Comparison of ENCODE assay signal across 13 mouse cellular contexts in the genomic region with DNA sequence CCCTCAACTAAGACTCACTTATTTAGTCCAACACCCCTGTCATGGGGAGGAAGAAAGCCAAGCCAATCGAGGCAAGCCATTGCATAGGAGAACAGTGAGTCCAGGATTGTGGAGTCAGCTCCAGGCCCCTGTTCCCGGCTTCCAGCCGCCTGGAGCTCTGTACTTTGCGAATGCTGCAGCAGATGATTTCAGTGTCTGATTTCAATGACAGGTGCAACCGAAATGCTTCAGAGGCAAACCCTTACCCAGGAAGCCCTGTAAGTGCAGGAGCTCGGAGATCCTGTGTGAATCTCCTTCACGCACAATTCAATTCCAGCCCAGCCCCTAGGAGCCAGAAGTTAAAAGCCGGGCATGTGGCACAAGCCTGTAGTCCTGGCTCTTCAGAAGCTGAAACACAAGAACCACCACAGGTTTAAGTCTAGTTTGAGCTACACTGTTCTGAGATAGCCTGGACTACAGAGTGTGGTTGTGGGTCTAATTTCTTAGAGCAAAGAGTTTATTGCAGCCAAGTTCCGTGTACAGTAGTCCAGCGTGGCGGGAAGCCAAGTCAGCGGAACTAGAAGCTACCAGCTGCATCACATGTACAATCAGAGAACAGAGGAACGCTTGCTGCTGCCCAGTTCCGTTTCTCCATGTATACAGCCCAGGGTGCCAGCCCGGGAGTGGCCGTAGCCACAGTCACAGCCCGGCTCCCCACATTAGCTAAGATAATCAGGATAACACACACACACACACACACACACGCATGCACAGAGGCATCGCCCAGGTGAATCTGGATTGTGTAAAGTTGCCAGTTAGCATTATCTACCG. TPM values are rescaled to one million over a fixed set of nuclear protein-coding genes. Genes with fewer than 3 reads are reported as not detected.
A peak's percentile ranks its signal among the peaks of the same experiment; 100 is the strongest.
DNase-seq lines count a peak whose midpoint lies in the region; TF ChIP-seq lines count a peak whose summit lies in the region.
"Had no signal": no experiment of that assay in that cellular context is flagged by ENCODE, and none has a peak within 500 bp of the region (broad histone marks: within the 10 kb centered on the region; RNA-seq: fewer than 3 reads in every experiment).

No protein-coding gene starts in this region.

- H3K9me3 ChIP-seq in MEL (replicated peaks; ENCODE audit: insufficient read depth, low read length): no peaks in the 10 kb centered on the region
- H3K9me3 ChIP-seq: neural tube, embryonic 13.5 days had no signal

- TF ChIP-seq CTCF in left cerebral cortex, adult 2 months (IDR thresholded peaks at IDR 0.05): no peak
- TF ChIP-seq CTCF in MEL (IDR thresholded peaks at IDR 0.05 in 2 of 3, conservative IDR thresholded peaks at IDR 0.05 in 1 of 3; ENCODE audit: control insufficient read depth in 1 of 3, insufficient read depth in 1 of 3, low read depth in 2 of 3, low read length in 3 of 3, poor library complexity in 1 of 3, severe bottlenecking in 1 of 3): no peak

- peak overlapping the region; percentile 56 for H3K9ac ChIP-seq in MEL (ENCODE audit: control insufficient read depth, low read depth, low read length, poor library complexity, severe bottlenecking)
- H3K9ac ChIP-seq: heart, embryonic 13.5 days; neural tube, embryonic 13.5 days had no signal

- DNase-seq in gastrocnemius, adult 18-20 months (ENCODE audit: low spot score): peak; percentile 52
- no peak for DNase-seq in gastrocnemius, postnatal 36 days
- peak; percentile 19 to 30 for DNase-seq in left cerebral cortex, adult 2 months (ENCODE audit: extremely low spot score in 1 of 2, low spot score in 2 of 2)
- DNase-seq in left cerebral cortex, adult 8-10 months (ENCODE audit: low spot score in 2 of 2): no peak
- DNase-seq in MEL (ENCODE audit: low read depth, low spot score) (peak; percentile 86), MN1 (ENCODE audit: low spot score) (no peak)
- peak; percentile 69 to 72 for DNase-seq in cerebellum, postnatal 25 days
- DNase-seq in spleen, adult 18-20 months: no peak
- DNase-seq: kidney, adult 2 months had no signal

- intact Hi-C loops in gastrocnemius, postnatal 36 days (cut with DNase I): loop anchor here (5.0 kb wide), 1 partner anchor 36 kb away; no protein-coding TSS in a partner anchor
- intact Hi-C loops in left cerebral cortex, adult 2 months (cut with DNase I): no loop called here

- peak overlapping the region; percentile 76 for H3K27ac ChIP-seq in left cerebral cortex, adult 2 months
- peak overlapping the region; percentile 47 for H3K27ac ChIP-seq in MEL (ENCODE audit: control insufficient read depth, low read depth, low read length)
- H3K27ac ChIP-seq: heart, embryonic 13.5 days; macrophage; neural tube, embryonic 13.5 days had no signal

- no peaks in the 10 kb centered on the region for H3K79me2 ChIP-seq in MEL (ENCODE audit: control insufficient read depth, insufficient read depth, low read length, poor library complexity)

- peaks cover 0 to 6% of the 10 kb centered on the region in 2 experiments; a peak in 1 of 4 replicates for H3K36me3 ChIP-seq in MEL (ENCODE audit: control insufficient read depth in 1 of 2, insufficient read depth in 2 of 2, low read length in 2 of 2)
- H3K36me3 ChIP-seq: heart, embryonic 13.5 days; neural tube, embryonic 13.5 days had no signal

- H3K4me1 ChIP-seq in MEL (ENCODE audit: control insufficient read depth in 1 of 2, insufficient read depth in 2 of 2, low read length in 2 of 2): peaks cover 0 to 14% of the 10 kb centered on the region in 2 experiments; a peak in 2 of 4 replicates

- H3K4me3 ChIP-seq in left cerebral cortex, adult 2 months: no peak overlapping the region
- peak overlapping the region; percentile 40 to 53 for H3K4me3 ChIP-seq in MEL (ENCODE audit: control insufficient read depth in 1 of 2, insufficient read depth in 1 of 2, low read depth in 2 of 2, low read length in 2 of 2)
- H3K4me3 ChIP-seq: erythroblast, embryonic 14.5 days; heart, embryonic 13.5 days; neural tube, embryonic 13.5 days had no signal

- no peak for TF ChIP-seq RAD21 in MEL (IDR thresholded peaks at IDR 0.05; ENCODE audit: low read depth, low read length)

- peak in 1 of 2 experiments; percentile 31; a peak in 1 of 4 replicates for TF ChIP-seq EP300 in MEL (IDR thresholded peaks at IDR 0.05; ENCODE audit: low read depth in 1 of 2, low read length in 2 of 2)

- no peaks in the 10 kb centered on the region for H3K27me3 ChIP-seq in MEL (ENCODE audit: control insufficient read depth in 1 of 2, insufficient read depth in 2 of 2, low read length in 2 of 2)
- H3K27me3 ChIP-seq: neural tube, embryonic 13.5 days had no signal

- peak in 1 of 2 experiments; percentile 49; a peak in 1 of 4 replicates for TF ChIP-seq POLR2A in MEL (IDR thresholded peaks at IDR 0.05; ENCODE audit: control insufficient read depth in 1 of 2, insufficient read depth in 1 of 2, low read depth in 1 of 2, low read length in 2 of 2, poor library complexity in 1 of 2)

TF ChIP-seq in MEL, 35 proteins besides CTCF, POLR2A, EP300 and RAD21:
- no peak for TF ChIP-seq KAT2A (conservative IDR thresholded peaks at IDR 0.05; ENCODE audit: low read depth, low read length)
- no peak for TF ChIP-seq CHD1 (IDR thresholded peaks at IDR 0.05; ENCODE audit: low read depth, low read length)
- TF ChIP-seq MAZ (IDR thresholded peaks at IDR 0.05; ENCODE audit: low read depth, low read length): no peak
- no peak for TF ChIP-seq TBP (IDR thresholded peaks at IDR 0.05; ENCODE audit: low read depth, low read length)
- TF ChIP-seq MEF2A (IDR thresholded peaks at IDR 0.05; ENCODE audit: extremely low read depth, insufficient replicate concordance, low read depth, low read length, poor library complexity, severe bottlenecking): no peak
- no peak for TF ChIP-seq UBTF (IDR thresholded peaks at IDR 0.05; ENCODE audit: borderline replicate concordance, insufficient read depth, low read depth, low read length)
- no peak for TF ChIP-seq POLR2AphosphoS2 (IDR thresholded peaks at IDR 0.05; ENCODE audit: low read length)
- TF ChIP-seq SIN3A (IDR thresholded peaks at IDR 0.05; ENCODE audit: low read length): peak; percentile 62
- no peak; the same call in 1 of the 2 replicates for TF ChIP-seq MXI1 (IDR thresholded peaks at IDR 0.05; ENCODE audit: low read depth, low read length)
- no peak; the same call in 1 of the 2 replicates for TF ChIP-seq GATA1 (IDR thresholded peaks at IDR 0.05; ENCODE audit: low read depth, low read length)
- TF ChIP-seq USF1 (IDR thresholded peaks at IDR 0.05; ENCODE audit: low read depth, low read length): peak; percentile 72
- TF ChIP-seq TCF12 (IDR thresholded peaks at IDR 0.05; ENCODE audit: low read depth, low read length): 0 out of 2 replicates have a peak, but pooled peaks have one; percentile 18
- TF ChIP-seq RCOR1 (IDR thresholded peaks at IDR 0.05; ENCODE audit: low read depth, low read length): peak; percentile 14; the same call in 1 of the 2 replicates
- no peak for TF ChIP-seq GABPA (IDR thresholded peaks at IDR 0.05; ENCODE audit: low read depth, low read length)
- TF ChIP-seq HCFC1 (IDR thresholded peaks at IDR 0.05; ENCODE audit: low read depth, low read length): no peak
- TF ChIP-seq MYC (IDR thresholded peaks at IDR 0.05; ENCODE audit: low read depth, low read length): peak; percentile 64
- TF ChIP-seq E2F4 (IDR thresholded peaks at IDR 0.05; ENCODE audit: borderline replicate concordance, low read depth, low read length): peak; percentile 92
- no peak for TF ChIP-seq JUND (IDR thresholded peaks at IDR 0.05; ENCODE audit: low read depth, low read length)
- peak; percentile 61 for TF ChIP-seq MAX (IDR thresholded peaks at IDR 0.05; ENCODE audit: low read length)
- peak; percentile 39 for TF ChIP-seq NELFE (IDR thresholded peaks at IDR 0.05; ENCODE audit: low read depth, low read length)
- TF ChIP-seq ELF1 (IDR thresholded peaks at IDR 0.05; ENCODE audit: low read depth, low read length): 0 out of 2 replicates have a peak, but pooled peaks have one; percentile 38
- peak; percentile 50; the same call in 1 of the 2 replicates for TF ChIP-seq ETS1 (IDR thresholded peaks at IDR 0.05; ENCODE audit: low read depth, low read length)
- no peak for TF ChIP-seq BHLHE40 (IDR thresholded peaks at IDR 0.05; ENCODE audit: borderline replicate concordance, low read depth, low read length)

RNA-seq across cellular contexts. Expression of gene Sept9, which starts 31.0 kb away (rescaled TPM):
- 10 to 100 TPM in 1 of 2 experiments, 1 to 10 TPM in 1; 8.0 to 16.1 TPM for total RNA-seq in gastrocnemius, adult 18-20 months (2021)
- 10 to 100 TPM; 11.3 to 14.2 TPM for total RNA-seq in gastrocnemius, postnatal 36 days (2021)
- total RNA-seq in left cerebral cortex, adult 2 months (2021): 10 to 100 TPM; 77.4 to 77.8 TPM
- 10 to 100 TPM; 68.1 to 76.4 (median 71.0) TPM for total RNA-seq in left cerebral cortex, adult 8-10 months (2022)
- total RNA-seq in MEL (2012; rRNA removed): 163 and 205 TPM in 2 replicates
- polyA plus RNA-seq in MEL (2012; ENCODE audit: insufficient read depth in 1 of 2, insufficient read length in 2 of 2, low read depth in 1 of 2, low replicate concordance in 2 of 2, missing spikeins in 1 of 2): 100 to 1,000 TPM in 1 of 2 experiments, 10 to 100 TPM in 1; 49.7 to 196 TPM

RNA-seq across cellular contexts. Expression of gene Sec14l1, which starts 53.5 kb away (rescaled TPM):
- 10 to 100 TPM; 52.1 to 53.3 TPM for total RNA-seq in gastrocnemius, adult 18-20 months (2021)
- 10 to 100 TPM; 37.6 to 42.9 TPM for total RNA-seq in gastrocnemius, postnatal 36 days (2021)
- total RNA-seq in left cerebral cortex, adult 2 months (2021): 100 to 1,000 TPM; 198 to 229 TPM
- 100 to 1,000 TPM; 236 to 279 (median 240) TPM for total RNA-seq in left cerebral cortex, adult 8-10 months (2022)
- 42.0 and 44.6 TPM in 2 replicates for total RNA-seq in MEL (2012; rRNA removed)
- 10 to 100 TPM in 1 of 2 experiments, not detected in 1; 55.9 TPM for polyA plus RNA-seq in MEL (2012; ENCODE audit: insufficient read depth in 1 of 2, insufficient read length in 2 of 2, low read depth in 1 of 2, low replicate concordance in 2 of 2, missing spikeins in 1 of 2)

Comparison
In these comparisons a context has a peak if more than half of its experiments do, and no peak if none do; other contexts are left out.
1. DNase-seq: peak in gastrocnemius, adult 18-20 months (single experiment), left cerebral cortex, adult 2 months (2 of 2), MEL (single experiment) and cerebellum, postnatal 25 days (2 of 2); none in gastrocnemius, postnatal 36 days (0 of 2), left cerebral cortex, adult 8-10 months (0 of 2), MN1 (single experiment) and spleen, adult 18-20 months (0 of 2).